Mouse (Mus musculus): ENCODE results near the gene Tspan1. TPM values are rescaled to one million over a fixed set of nuclear protein-coding genes. Genes with fewer than 3 reads are reported as not detected.

Gene Tspan1
- polyA plus RNA-seq, 1 experiment from 2014 or later: not detected

DNA sequence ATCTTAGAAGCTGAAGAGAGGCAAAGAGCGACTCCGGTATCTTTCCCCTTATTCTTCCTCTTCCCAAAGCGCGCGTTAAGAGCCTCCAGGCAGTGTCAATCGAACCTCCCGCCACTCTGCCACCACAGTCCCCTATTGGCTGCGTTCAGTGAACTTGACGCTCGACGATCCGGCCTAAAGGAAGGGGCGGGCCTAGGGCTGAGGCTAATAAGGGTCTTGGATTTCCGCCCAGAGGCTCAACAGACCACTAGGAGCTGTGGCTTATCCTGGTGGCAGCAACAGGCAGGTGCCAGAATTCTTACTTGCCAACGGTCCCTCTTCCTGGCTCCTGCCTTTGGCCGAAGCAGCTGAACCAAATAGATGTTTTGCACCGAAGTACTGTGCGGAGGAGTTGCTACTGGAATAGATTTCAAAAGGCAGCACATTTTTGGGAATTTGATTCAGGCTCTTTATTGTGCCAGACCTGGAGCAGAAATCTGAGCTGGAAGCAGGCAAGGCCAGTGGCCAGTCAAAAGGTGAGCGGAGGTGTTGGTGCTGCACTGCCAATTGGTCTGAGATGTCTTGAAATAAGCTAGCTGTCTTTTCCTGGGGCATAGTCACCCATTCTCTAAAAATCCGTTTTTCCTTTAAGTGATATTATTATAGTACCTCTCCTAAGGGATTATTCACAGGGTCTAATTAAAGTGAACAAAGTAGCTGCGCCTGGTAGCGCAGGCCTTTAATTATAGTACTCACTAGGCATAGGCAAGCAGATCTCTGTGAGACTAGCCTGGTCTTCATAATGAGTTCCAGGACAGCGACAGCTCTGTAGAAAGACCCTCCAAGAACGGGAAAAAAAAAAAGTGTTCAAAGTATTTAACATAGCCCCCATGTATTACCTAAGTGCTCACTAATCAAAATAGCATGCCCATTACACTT is 43.5 kb downstream of the Tspan1 start, which contains the start of the genes Rad54l and Pomgnt1:
TSS of gene Rad54l (minus strand) at position 89 of the 918 bp plus-strand sequence.
TSS of gene Pomgnt1 (plus strand) at position 239 of the 918 bp plus-strand sequence.
- H3K36me3 ChIP-seq: peaks cover 15% of the 10 kb centered on the region
- WGBS: 6% methylated on average over 24 of the region's 24 CpGs
- H3K4me3 ChIP-seq: peak within 1 kb of the TSS; percentile 68
- no peaks in the 10 kb centered on the region for H3K27me3 ChIP-seq (replicated peaks)
- peak; percentile 93 for ATAC-seq (ENCODE audit: insufficient number of reproducible peaks, low FRiP score)
- peaks cover 14% of the 10 kb centered on the region for H3K4me1 ChIP-seq (replicated peaks)
- peak within 1 kb of the TSS; percentile 77 for H3K9ac ChIP-seq
- H3K4me2 ChIP-seq: peak within 1 kb of the TSS; percentile 84
- no peaks in the 10 kb centered on the region for H3K9me3 ChIP-seq (replicated peaks)
- peak within 1 kb of the TSS; percentile 65 for H3K27ac ChIP-seq (ENCODE audit: poor library complexity, severe bottlenecking)

DNA sequence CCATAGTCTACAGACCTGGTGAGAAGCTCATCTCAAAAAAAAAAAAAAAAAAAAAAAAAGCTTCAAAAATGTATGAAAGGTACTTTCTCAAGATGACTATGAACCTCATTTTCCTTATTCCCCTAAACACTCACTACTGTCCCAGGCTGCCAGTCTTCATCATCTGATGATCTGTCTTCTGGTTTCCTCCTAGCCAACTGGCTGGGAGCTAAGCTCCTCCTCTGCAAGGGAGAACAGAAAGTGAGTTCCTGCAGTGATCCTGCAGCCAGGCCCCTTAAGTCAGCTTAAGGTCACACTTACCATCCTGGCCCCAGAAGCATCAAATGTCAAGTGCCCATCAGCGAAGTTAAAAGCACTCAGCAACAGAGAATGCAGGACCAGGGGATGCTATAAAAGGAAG is 44.6 kb downstream of the Tspan1 start:
- Histone ChIP-seq H3K36me3 (peaks cover 22% of the 10 kb centered on the region), H3K4me2 (peak overlapping the region; percentile 84), H3K9ac (peak overlapping the region; percentile 67), H3K4me3 (peak overlapping the region; percentile 68), H3K27me3 (replicated peaks) (no peaks in the 10 kb centered on the region), H3K27ac (ENCODE audit: poor library complexity, severe bottlenecking) (no peak overlapping the region), H3K9me3 (replicated peaks) (no peaks in the 10 kb centered on the region), H3K4me1 (replicated peaks) (peaks cover 14% of the 10 kb centered on the region)
- 3% methylated on average over 1 of the region's 1 CpGs for WGBS
- no peak for ATAC-seq (ENCODE audit: insufficient number of reproducible peaks, low FRiP score)

Other genes starting within 250 kb of the Tspan1 start
- 0.04 TPM in 1 of 2 replicates, not detected in the other for gene Dmbx1, start 227.7 kb downstream of the Tspan1 start, polyA plus RNA-seq (2016; fragmentation: Nextera tagmentation; extraction: Ambion mirVana)
- 1.3 and 1.5 TPM in 2 replicates for gene Faah, start 149.7 kb downstream of the Tspan1 start, polyA plus RNA-seq (2016; fragmentation: Nextera tagmentation; extraction: Ambion mirVana)
- 24.9 and 28.8 TPM in 2 replicates for gene Nsun4, start 113.7 kb downstream of the Tspan1 start, polyA plus RNA-seq (2016; fragmentation: Nextera tagmentation; extraction: Ambion mirVana)
- gene Uqcrh, start 92.5 kb downstream of the Tspan1 start, polyA plus RNA-seq (2016; fragmentation: Nextera tagmentation; extraction: Ambion mirVana): 868 and 885 TPM in 2 replicates
- 60.2 and 63.3 TPM in 2 replicates for gene Lrrc41, start 92.3 kb downstream of the Tspan1 start, polyA plus RNA-seq (2016; fragmentation: Nextera tagmentation; extraction: Ambion mirVana)
- 25.1 and 25.9 TPM in 2 replicates for gene Rad54l, start 43.9 kb downstream of the Tspan1 start, polyA plus RNA-seq (2016; fragmentation: Nextera tagmentation; extraction: Ambion mirVana)
- 71.5 and 74.8 TPM in 2 replicates for gene Pomgnt1, start 43.8 kb downstream of the Tspan1 start, polyA plus RNA-seq (2016; fragmentation: Nextera tagmentation; extraction: Ambion mirVana)
- 2.3 and 2.6 TPM in 2 replicates for gene Lurap1, start 16.3 kb downstream of the Tspan1 start, polyA plus RNA-seq (2016; fragmentation: Nextera tagmentation; extraction: Ambion mirVana)
- not detected in 2 replicates for gene 1700042G07Rik, start 5.8 kb upstream of the Tspan1 start, polyA plus RNA-seq (2016; fragmentation: Nextera tagmentation; extraction: Ambion mirVana)
- not detected in 2 replicates for gene Gm49337, start 5.8 kb upstream of the Tspan1 start, polyA plus RNA-seq (2016; fragmentation: Nextera tagmentation; extraction: Ambion mirVana)
- gene Pik3r3, start 54.0 kb upstream of the Tspan1 start, polyA plus RNA-seq (2016; fragmentation: Nextera tagmentation; extraction: Ambion mirVana): 25.6 and 25.8 TPM in 2 replicates

Measured in heart, embryonic 12.5 days (tissue).